Mouse (Mus musculus) gastrocnemius, postnatal 36 days (tissue): Measurements from ENCODE around the gene Prkce. TPM values are rescaled to one million over a fixed set of nuclear protein-coding genes. Genes with fewer than 3 reads are reported as not detected.
A peak's percentile ranks its signal among the peaks of the same experiment; 100 is the strongest.

Experiments used
- DNase-seq, 2 experiments: peaks; one replicate each; pipeline ENCODE4 v3.0.0; 2022
- intact Hi-C: fragments of 180-260 bp; cut with DNase I; formaldehyde crosslinking; loops from one replicate; pipeline ENCODE4 v1.15.1; 2025
- total RNA-seq, 2 experiments: library from RNA; stranded (reverse); gene quantifications; 2 replicates each; pipeline ENCODE4 v1.2.3; 2021

Prkce gene
- total RNA-seq, 2 experiments from 2014 or later = 7.9 to 8.2 TPM

DNA sequence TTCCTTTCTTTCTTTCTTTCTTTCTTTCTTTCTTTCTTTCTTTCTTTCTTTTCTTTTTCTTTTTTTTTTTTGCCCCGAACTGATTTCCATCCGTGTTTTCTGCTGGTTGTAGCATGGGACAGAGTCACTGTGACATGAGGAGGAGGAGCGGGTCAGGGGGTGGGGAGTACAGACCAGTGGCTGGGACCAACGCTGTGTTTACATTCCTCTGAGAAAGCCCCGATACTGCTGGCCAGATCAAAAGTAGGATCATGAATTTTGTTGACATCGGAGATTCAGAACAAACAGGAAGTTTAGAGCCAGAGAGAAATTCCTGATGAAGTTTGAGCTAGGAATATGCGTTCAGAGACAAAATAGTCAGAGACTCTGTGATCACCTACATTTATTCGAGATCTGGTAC is 405.0 kb downstream of the Prkce start:
- no peak for DNase-seq
- intact Hi-C loops = no loop called here

DNA sequence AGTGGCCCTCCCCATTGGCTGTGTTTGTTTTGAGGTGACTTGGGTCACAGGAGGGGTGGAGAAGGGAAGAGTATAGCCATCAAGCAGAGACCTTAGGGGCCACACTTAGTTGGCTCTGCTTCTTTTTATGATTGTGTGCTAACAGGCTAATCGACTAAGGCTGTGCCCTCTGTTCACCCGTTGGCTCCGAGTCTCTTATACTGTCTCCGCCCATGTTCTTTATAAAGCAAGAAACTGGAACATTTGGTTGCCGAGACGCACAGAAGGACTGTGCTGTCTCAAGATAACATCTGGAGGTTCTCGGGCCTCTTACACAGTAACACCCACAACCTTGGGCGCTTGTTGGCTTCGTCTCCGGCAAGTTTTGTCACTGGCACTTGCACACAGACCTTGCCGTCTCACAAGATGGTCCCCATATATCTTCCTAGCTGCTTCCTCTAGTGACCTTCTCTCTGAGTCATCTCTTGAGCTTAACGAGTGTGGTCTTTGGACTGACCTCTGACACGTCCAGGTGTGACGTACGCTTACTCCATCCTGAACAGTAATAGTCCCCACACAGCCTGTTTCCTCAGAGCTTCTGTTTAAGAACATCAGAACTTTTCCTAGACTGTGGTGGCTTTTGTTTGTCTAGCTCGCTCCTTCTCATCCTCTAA is 406.1 kb downstream of the Prkce start:
- intact Hi-C loops = no loop called here
- DNase-seq = no peak

DNA sequence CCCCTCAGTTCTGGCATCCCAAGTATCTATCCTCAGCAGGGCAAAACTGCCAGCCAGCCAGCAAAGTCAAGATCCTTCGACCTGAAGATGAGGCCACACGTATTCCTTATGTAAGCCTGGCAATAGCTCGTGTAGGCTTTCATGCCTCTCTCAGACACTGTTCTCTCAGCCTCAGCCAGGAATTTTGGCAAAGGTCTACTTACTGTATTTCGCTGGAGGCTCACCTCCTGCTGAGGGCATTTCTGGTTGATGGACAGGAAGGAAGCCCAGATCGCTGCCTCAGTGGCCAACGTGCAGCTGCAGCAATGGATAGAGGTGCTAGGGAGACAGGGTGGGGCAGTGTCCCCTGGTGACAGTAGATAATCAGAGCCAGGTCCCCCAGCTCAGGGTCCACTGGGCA is 413.1 kb downstream of the Prkce start:
- intact Hi-C loops = no loop called here
- no peak for DNase-seq

DNA sequence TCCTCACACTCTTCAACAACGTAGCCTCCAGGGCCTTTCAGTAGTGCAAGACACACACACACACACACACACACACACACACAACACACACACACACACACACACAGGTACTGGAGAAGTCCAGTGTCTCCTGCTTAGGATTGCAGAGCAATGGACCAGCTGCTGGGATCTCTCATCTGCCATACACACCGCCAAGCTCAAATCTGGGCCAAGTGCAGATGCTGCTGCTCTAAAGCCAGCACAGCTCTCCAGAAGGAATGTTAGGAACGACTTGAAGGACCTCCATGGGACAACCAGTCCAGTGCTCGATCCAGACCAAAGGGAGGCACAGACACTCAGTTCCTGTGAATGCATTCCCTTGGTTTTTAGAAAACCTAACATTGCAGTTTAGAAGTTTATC is 414.8 kb downstream of the Prkce start:
- DNase-seq = peak; percentile 30 to 43
- intact Hi-C loops = no loop called here

DNA sequence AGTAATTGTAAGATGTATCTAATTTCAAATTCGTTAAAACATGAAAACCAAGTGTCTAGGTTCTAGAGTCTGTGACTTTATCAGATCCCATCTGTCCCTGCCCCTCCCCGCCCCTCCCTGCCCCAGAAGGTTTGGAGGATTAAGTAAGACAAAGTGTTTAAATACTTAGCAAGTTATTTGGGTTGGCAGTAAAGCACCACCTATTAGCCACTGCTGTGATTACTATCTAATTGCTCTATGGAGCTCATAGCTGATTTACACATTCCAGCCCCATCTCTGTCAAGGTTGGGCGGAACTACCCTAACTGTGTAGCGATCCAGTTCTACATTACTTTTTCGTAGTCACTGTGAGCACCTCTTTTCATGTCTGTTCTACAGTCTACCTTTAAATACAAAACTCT is 418.9 kb downstream of the Prkce start:
- no peak for DNase-seq
- intact Hi-C loops = no loop called here

- no peak for DNase-seq
- intact Hi-C loops = no loop called here
Measured at GRCm38 (mm10) chr17:86588704-86589449, 421.3 kb downstream of the Prkce start.

GRCm38 (mm10) chr17:86589681-86590080 is 422.1 kb downstream of the Prkce start:
- intact Hi-C loops = no loop called here

GRCm38 (mm10) chr17:86591241-86591640 is 423.7 kb downstream of the Prkce start:
- DNase-seq = no peak
- intact Hi-C loops = no loop called here

More at GRCm38 (mm10) chr17:86589681-86590080, 422.1 kb downstream of the Prkce start:
- DNase-seq = no peak

DNA sequence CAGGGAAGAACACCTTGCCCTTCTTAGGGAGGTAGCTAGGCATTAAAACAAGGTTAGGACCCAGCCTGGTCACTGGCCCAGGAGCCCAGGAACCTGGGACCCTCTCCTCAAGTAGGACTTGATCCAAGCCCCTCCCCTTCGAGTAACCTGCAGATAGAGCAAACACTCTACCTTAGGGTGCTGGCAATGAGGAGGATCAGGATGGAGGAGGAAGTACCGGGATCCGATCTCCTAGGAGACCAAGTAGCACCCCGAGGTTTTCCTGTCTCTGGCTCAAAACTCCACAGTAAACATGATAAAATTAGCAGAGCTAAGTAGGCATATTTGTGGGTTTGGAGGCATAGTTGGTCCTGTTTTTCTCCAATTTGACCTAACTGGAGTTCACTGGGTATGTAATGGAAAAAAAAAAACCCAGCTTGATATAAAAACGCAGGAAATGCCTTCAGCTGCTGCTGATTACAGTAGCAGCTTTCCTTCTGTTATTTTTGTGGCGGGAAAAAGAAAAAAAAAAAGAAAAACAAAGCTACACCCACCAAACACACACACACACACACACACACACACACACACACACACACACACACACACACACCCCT is 425.5 kb downstream of the Prkce start:
- DNase-seq = no peak
- intact Hi-C loops = no loop called here

GRCm38 (mm10) chr17:86595526-86595925 is 427.9 kb downstream of the Prkce start:
- no peak for DNase-seq
- intact Hi-C loops = no loop called here

DNA sequence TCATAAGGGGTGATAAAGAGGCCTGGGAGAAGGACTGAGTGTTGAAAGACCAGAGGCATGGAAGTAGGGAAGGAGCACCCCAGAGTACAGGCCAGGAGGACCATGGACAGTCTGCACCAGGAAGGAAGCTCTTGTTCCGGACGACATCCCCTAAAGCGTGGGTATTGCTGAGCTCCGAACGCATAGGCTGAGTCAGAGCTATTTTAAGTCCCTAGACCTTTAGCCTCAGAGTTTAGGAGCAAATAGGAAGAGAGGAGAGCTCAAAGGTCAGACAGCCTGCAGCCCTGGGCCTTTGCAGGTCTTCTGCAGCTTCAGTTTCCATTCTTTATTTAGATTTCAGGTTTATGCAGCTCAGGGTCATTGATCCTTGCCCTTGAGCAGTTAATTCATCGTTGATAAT is 433.5 kb downstream of the Prkce start:
- intact Hi-C loops = no loop called here
- no peak for DNase-seq

DNA sequence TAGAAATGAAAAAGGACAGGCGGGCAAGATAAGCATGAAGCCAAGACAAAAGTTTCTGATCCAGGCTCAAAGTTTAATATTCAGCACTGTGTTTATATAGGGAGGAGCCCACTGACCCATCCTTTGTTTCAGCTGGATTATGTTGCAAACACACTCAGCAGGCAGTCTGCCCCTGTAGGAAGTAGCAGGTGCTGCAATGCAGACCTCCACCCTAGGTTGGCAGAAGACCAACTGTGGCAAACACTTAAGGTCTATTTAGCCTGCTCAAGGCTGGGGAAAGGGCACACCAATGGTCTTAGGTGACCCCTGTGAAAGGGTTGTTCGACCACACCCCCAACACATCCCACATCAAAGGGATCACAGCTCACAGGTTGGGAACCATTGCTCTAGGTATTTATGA is 434.3 kb downstream of the Prkce start:
- DNase-seq = no peak
- intact Hi-C loops = no loop called here

GRCm38 (mm10) chr17:86603848-86604444 is 436.4 kb downstream of the Prkce start:
- intact Hi-C loops = no loop called here
- DNase-seq = no peak

- DNase-seq = no peak
- intact Hi-C loops = no loop called here
Measured at GRCm38 (mm10) chr17:86607981-86608380, 440.4 kb downstream of the Prkce start.

- intact Hi-C loops = no loop called here
- DNase-seq = no peak
Measured at GRCm38 (mm10) chr17:86610271-86610969, 442.8 kb downstream of the Prkce start.

- DNase-seq = no peak
- intact Hi-C loops = no loop called here
Measured at GRCm38 (mm10) chr17:86611772-86612171, 444.2 kb downstream of the Prkce start.

DNA sequence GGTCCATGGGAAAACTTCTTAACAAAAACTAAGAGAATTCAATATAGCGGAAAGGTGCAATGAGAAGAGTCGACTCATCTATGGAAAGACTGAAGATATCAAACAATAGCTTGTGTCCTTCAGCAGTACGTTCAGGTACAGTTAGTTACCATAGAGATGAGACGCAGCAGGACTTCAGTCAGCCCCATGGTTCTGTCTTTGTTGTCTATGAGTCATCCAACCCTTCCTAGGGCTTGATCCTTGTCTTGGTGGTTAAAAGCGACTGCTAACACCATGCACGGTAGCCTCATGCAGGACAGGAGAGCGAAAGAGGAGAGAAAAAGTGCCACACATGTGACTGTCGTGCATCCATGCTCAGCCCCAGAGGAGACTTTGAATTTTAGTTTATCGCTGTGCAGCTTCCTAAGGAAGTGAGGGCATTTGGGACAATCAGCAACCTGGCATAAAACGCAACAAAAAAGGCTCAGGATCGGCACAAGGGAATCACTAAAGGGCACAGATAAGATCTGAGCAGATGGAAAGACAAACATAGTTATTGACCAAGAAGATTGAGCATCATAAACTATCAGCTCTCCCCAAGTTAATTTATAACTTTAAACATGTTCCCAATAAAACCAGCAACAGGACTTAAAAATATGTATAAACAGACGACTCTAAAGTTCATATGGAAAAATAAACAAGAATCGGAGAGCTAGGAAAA is 448.2 kb downstream of the Prkce start:
- DNase-seq = no peak
- intact Hi-C loops = no loop called here

DNA sequence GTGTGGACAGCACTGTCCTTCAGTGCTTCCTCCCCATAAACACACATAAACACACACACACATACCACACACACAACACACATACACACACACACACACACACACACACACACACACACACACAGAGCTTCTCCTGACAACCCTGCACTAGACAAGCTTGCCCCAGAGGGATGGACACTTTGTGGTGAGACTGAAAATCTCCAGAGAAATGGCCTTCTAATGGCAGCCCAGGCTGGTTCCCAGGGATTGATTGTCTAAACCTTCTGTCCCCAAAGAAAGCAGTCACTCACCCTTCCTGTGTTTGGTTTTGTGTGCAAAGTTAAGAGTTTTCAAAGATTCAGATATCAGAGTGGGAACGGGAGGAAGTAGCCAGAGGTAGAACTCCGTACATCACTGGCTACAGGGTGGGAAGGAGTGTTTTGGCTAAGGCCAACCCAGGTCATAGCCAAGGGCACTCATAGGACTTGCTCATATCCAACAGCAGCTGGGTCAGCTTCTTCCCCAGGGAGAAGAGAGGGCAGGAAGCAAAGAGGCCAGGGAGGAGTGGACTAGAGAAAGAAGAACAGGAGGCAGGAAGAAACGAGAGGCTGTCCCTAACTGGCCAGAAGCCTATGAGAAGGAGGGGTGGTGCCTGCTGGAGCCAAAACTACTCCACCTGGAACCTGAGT is 450.1 kb downstream of the Prkce start:
- no peak for DNase-seq
- intact Hi-C loops = no loop called here

- DNase-seq = no peak
- intact Hi-C loops = no loop called here
Measured at GRCm38 (mm10) chr17:86618431-86618861, 450.9 kb downstream of the Prkce start.

GRCm38 (mm10) chr17:86622862-86623261 is 455.3 kb downstream of the Prkce start:
- intact Hi-C loops = no loop called here
- no peak for DNase-seq
